Mouse (Mus musculus): ENCODE data around the gene Nin. TPM values are rescaled to one million over a fixed set of nuclear protein-coding genes. Genes with fewer than 3 reads are reported as not detected.
A peak's percentile ranks its signal among the peaks of the same experiment; 100 is the strongest.
"Not testable (repeated sequence)": the region's sequence is repeated elsewhere in the genome, so short reads cannot be mapped to it uniquely, and the experiment has no call there.

Gene Nin
- 10 to 100 TPM; 14.6 to 25.0 (median 24.6) TPM for polyA plus RNA-seq (2017; shearing (Covaris generic))

DNA sequence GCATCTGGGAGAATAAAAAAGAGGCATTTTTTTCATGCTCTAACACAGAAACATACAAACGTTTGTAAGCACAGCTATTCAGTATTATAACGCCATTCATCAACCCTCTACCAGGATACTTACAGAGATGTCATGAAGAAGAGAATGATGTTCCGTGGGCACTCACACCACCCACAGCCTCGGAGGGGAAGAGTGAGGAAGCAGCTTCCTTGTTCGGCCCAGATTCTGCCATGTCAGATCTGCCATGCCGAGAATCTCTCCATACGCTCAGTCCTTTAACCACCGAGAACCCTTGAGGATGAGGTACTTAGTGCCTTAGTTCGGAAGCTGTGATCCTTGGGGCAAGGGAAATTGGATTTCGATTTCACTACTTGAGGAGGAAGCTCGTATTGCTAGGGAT, at the start of gene Nin:
Gene Nin (minus strand): TSS at position 367 of the 400 bp plus-strand sequence.
- no peak for ATAC-seq

DNA sequence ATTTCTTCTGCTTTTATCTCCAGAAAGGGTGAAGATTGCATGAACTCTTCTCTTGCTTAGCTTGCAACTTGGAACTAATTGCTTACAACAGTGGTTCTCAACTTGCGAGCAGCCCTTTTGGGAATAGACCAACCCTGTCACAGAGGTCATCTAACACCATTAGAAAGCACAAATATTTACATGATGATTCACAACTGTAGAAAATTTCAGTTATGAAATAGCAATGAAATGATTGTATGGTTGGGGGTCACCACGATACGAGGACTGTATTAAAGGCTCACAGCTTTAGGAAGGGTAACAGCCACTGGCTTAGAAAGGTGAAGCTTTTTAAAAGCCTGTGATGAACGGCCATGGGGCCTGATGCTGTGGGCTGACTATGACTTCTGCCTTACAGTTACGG, 47.5 kb upstream of the Nin start:
- no peak for ATAC-seq

DNA sequence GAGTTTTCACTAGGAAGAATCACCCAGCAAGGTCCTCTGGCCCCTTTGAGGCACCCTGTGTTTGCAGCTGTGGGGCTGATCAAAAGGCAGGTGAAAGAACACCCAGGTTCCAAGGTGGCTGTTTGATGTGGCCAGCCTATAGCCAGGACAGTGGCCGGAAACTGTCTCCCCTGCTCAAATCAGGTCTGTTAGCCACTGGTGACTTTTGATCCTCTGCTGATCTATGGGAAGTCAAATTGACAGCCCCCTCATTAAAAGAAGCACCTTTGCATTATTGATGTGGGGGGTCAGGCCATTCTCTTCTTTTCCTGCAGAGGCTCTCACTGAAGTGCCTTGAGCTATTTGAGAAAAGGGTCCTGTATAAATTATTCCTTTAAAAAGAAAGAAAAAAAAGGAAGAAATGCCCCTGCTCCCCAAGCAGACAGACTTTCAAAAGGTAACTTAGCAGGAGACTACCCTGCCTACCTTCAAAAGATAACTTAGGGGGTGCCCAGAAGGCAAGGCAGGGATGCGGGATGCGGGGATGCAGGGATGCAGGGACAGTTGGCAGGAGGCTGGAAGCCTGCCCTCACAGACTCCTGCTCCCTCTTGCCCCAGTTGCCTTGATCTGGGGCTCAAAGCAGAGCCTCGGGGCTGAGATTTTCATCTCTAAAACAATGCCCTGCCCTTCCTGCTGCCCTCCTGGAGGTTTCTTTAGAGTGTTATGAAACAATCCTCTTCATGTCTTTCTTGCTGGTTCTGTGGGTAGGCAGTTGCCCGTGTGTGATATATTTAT, 44.0 kb upstream of the Nin start:
- ATAC-seq, result no peak

DNA sequence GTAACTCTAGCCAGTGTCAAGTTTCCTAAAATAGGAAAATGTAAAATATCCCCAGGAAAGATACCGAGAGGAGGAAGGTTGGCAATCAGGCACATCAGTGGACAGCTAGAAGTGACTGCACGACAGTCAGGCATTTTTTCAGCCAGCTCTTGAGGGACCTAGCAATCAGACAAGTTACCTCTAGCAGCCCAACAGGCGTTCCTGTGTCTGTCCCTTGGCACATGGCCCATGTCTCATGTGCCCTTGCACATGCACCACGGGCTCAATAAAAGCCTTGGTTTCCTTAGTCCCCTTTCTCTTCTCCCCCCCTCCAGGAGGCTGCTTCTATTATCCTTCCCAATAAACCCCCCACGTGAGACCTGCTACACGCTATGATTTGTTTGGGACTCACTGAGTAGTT, 42.7 kb upstream of the Nin start:
- ATAC-seq, result no peak

DNA sequence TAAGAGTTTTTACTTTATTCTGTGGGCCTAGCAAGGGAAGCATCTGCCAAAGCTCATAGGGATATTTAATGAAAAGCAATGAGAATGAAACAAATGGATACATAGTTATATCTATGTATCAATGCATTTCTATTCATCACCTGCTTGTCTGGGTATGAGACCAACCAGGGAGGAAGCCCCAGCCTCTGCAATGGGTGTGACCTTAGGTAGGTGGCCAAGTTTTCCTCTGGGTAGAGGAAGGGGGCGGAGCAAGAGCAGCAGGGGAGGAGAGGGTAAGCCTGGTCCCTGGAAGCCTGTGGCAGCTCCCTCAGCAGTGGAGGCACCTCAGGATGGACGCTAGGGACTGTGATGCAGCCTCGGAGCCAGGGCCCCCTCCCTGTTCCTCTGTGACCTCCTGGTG, 40.3 kb upstream of the Nin start, which contains the start of gene Abhd12b:
Gene Abhd12b (plus strand): TSS at position 301 of the 400 bp plus-strand sequence.
- no peak for ATAC-seq

DNA sequence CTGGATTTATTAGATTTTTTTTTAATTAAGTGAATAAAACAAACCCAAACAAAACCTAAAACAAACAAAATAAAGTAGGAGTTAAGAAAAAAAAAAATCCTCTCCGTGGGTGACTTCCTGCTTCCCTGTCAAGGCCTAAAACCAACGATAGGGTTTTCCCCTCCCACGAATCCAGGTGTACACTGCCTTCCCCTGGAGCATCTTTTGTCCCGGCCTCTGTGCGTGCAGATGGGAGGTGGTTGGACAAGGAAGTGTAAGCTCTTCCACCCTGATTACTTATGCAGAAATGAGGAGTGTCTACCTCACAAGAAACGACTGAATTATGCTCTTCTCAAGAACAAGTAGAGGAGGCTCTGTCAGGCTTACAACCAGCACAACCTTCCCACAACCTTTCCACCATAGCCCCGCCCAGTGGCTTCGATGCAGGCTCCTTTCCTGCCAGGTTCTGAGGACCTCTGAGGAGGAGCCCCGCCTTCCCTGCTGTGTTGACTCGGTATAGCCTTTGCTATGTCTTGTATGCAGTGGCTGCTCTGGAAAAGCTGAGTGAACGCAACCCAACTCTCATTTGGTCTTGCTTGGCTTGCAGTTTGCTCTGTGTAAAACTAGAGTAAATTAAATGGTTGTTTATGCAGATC, 35.2 kb upstream of the Nin start:
- peak; percentile 71 for ATAC-seq

DNA sequence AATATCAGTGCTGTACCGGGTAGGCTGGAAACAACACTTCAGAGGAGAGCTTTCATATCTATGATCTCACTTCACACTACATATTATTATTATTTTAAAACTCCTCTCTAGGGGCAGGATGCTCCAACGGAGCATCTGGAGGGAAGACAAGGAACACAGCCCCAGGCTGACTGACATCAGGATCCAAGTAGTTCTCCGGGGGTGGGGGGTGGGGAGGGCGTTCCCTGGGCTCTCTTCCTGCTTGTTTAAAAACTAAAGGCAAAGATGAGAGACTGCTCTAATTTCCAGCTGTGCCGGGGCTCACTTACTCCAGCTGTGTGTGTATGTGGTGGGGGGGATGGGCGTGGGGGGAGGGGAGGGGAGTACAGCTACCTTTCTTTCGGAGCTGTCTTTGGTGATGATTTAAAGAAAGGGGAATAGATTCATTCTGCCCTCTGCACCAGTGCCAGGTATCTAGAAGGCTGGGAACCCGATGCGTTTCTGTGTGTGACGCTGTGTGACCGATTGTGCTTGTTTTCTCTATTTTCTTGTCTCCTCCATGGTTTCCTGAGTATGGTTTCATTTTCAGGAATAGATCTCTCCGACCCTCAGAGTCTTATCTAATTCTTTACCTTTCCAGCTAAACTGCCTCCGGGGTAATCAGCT, 34.6 kb upstream of the Nin start:
- peak; percentile 9 for ATAC-seq

DNA sequence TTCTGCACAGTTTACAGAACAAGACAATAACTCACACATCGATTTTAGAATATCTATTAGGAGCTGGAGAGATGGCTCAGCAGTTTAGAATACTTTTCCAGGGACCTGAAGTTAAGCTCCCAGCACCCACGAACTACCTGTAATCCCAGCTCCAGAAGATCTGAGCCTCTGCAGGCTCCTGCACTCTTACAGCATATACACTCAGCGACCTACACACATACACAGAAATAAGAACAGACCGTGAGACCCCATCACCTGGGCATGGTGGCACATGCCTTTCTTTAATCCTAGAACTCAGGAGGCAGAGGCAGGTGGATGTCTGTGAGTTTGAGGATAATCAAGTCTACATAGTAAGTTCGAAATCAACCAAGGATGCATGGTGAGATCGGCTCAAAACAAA, 32.1 kb upstream of the Nin start:
- no peak for ATAC-seq

DNA sequence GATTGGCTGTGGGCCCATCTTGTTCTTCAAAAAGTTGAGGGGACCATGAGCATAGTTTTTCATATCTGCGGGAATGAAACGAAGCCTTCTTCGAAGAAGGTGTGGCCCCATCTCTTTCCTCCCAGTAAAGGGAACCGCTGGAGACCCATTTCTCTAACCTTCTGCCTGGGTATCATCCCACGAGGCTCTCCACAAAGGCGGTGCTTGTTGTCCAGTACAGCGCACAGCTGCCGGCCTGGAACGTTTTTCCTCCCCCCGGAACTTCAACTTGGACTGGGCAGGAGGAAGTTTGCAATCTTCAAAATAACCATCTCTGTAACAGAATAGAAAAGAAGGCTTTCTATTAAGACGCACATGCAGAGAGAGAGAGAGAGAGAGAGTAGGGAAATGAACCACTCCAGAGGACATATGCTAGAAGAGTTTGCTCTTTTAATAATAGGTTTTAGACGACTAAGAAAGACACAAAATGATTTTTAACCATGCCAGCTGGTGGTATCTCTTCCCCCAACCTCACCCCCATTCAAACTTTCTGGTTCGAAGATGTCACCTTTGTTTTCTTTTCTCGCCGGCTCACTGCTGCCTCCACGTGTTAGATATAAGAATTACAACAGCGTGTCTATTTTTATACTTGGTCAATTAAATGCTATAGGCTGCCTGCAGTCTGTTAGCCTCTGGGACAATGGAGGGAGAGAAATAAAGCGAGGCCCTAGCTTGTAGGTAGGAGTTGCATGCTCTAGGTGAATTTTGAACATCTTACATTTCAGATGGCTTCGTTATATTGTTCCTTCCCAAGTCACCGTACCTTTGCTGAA, 31.3 kb upstream of the Nin start:
- ATAC-seq, result peak; percentile 52

DNA sequence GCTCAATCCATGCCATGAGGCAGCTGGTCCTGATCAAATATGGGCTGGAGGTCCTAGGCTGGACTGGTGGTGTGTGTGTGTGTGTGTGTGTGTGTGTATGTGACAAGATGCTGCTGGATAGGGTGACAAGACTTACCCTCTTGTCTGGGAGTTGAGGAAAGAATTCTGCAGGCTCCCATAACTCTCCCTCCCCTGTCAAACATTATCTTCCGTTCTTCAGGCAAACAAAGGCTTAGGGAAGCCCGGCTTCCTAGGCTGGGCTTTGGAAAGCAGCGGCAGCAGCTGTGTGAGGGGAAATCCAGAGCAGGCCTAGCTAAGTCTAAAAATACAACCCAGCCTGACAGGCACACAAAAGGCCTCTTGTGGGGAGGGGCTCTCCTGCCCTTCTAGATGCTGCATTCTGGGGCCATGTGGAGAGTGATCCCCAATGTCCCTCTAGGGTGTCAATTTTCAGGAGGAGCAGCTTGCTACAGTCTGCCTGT, 30.6 kb upstream of the Nin start:
- ATAC-seq, result not testable (repeated sequence)

DNA sequence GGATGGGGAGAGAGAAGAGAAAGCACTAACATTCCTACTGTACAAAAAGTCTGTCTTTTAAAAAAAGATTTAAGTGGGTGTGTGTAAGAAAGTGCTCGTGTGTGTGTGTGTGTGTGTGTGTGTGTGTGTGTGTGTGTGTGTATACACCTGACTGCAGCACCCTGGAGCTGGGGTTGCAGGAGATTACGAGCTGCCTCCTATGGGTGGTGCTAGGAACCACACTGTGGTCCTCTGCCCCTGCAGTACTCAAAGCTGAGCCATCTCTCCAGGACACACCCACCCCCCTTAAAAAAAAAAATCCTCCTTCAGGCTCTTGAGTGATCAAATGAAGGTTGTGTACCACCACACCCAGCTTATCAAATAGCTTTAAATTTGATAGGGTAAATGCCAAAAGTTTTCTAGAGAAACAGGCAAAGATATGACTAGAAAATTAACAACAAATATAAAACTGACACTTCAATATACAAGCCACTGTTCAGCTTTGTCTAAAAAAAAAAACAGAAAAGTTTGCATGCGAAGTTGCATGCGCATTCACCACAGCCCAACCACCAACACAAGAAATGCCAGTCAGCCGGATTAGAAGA, 27.6 kb upstream of the Nin start:
- no peak for ATAC-seq

DNA sequence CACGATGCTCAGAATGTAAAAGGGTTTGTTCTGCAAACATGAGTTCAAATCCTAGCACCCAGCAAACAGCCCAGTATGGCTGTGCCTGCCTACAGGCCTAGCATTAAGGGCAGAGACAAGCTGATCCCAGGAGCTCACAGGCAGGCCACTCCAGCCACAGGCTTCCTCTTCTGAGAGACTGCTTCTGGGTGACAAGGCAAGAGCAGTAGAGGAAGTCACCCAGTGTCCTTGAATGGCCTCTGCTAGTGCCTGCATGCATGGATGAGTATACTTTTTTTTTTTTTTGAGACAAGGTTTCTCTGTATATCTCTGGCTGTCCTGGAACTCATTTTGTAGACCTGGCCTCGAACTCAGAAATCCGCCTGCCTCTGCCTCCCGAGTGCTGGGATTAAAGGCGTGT, 27.0 kb upstream of the Nin start:
- no peak for ATAC-seq

DNA sequence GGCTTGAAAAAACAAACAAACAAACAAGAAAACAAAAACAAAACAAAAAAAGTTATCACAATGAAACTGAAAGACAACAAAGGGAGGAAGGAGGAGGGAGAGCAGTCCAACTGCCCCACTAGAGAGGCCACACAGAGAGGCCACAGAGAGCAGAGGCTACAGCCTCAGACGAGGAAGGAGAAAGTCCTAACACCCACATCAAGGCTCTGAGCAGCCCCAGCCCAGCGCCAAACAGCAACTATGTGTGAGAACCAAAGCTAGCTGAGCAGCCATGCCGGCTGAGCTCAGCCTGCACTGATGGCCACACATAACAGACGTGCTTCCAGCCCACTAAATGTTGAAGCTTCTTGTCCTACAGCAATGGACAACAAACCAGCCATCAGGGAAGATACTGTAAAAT, 26.4 kb upstream of the Nin start:
- no peak for ATAC-seq

DNA sequence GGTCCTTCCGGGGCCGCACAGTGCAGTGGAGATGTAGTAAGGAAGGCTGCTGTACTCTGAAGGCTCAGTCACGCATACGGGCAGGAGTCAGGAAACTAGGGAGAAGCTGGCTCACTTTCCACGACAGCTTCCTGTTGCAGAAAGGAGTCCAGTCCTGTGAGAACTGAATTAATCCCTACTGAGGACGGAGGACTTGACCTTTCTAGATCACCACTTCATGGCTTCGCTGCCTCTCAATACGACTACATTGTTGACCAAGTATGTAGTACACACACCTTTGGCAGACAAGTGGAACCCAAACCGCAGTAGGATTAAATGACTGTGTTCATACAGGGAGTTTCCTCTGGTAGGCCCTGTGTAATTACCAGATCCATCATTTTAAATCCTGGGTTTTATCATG, 24.1 kb upstream of the Nin start:
- ATAC-seq, result no peak

DNA sequence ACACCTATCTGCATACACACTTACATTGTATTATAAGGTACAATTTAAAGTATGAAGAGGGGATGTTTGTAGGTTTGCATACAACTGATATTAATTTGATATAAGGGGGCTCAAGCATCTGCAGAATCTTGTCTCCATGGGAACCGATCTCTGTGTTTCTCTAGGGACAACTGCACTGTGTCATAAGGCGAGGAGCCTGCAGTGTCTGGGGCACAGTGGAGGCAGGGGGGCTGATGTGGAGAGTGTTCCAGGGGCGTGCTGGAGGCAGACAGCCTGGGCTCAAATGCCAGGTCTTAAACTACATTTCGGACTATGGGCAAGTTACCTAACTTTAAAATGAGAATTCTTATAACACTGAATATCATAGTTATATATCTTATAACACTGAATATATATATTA, 23.6 kb upstream of the Nin start:
- ATAC-seq, result no peak

DNA sequence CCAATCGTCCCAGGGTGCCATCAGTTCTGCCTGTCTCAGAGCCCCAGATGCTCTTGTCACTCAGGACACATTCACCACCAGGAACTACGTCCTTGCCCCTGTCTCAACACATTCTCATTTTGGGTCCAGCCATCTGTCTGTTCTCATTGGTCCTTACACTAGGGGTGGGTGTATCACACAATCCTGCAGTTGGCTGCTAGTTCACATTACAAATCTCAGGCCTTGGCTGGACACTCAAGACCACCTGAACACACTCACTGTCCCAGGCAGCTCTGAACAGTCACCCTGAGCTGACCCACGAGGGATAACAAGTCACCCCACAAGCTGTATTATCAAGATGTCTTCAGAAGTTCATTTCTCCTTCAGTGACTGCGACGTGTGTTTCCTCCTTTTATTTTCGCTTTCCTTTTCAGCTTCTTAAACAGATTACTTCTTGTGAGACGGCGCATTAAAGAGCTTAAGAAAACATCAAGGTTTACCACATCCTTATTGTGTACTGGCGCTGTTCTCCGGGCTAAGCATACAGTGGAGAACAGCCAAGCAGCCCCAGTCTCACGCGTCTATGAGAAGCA, 22.8 kb upstream of the Nin start:
- ATAC-seq, result peak; percentile 97

DNA sequence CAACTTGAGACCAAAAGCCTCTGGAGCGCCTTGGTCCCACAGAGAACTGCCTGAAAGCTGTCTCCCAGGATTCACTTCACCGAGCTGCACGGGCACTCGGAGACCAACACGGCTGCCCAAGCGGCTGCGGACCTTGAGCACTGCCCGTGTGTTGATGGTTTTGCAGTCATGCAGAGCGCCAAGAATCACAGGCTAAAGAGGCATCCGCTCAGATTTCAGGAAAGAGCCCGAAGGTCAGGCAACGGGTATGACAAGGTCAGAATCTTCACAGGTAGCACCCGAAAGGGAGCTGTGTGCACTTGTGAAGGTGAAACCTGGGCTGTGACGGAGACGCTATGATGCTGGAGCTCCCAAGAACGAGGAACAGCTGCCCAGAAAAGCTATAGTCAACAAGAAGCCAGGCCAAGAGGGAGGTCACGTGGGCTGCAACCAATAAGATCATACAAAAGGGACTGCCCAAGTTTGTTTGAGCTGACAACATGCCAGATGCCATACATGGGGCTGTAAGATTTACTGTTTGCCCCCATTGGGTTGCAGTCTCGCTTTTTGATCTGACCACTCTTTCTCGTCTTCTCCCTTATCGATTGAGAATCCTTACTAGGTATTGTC, 21.2 kb upstream of the Nin start:
- ATAC-seq, result no peak

DNA sequence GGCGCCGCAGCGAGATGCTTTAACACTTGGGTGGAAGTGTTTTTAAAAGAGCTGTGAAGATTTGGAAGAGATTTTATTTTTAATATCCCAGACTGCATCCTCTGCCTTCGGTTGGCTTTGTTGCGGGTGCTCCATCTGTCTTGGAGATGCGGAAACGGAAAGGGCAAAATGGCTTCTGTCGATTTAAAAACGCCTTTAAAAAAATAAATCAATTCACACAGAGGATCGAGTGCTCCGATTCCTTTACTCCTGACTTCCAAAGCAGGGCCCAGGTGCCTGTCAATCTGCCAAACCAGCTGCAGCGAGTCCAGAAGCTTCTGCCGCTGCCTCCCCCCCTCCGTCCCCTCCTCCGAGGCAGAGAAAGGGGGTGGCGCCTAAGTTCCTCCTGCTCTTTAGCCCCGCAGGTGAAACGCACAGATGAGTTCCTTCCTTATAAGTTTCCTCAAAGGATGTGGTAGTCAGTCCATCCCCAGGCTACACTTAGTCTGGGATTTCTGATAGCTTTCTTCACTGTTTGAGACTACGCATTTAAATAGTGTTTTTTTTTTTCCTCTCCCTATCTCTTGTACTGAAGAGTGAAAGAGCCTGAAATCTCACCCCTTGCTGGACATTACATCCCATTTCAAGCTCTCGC, 17.6 kb upstream of the Nin start:
- ATAC-seq, result no peak

DNA sequence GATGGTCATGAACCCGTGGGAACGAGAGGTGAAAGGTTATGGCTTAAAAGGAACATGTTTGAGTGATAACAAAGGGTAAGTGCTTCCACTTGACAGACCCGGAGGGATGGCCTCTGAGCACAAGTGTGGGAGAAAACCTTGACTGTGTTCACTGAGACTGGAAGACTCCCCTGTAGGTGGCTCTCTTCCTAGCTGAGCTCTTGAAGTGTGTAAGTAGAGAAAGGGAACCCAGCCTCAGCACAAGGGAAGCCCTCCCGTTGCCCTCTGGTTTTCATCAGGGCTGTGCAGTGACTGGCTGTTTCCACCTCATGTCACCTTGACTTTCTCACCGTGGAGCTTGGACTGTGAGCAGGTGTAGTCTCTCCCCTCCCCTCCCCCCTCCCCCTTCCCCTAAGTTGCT, 15.6 kb upstream of the Nin start:
- ATAC-seq, result peak; percentile 63

DNA sequence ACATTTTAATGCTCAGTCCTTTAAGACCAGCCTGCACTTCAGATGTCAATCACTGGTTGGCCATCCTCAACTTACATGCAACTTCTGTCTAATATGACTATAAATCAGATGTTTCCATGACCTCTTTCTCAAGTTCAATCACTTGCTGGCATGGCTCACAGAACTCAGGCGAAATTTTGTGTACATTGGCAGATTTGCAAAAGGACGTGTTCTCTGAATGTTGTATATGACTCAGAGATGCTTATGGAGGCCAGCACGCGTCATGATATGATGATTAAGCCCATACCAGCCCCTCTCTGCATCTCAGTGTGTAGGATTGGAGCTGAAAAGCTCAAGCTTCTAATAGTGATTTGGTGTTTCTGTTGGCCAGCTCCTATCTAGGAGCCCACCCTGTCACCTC, 13.1 kb upstream of the Nin start:
- ATAC-seq, result no peak

DNA sequence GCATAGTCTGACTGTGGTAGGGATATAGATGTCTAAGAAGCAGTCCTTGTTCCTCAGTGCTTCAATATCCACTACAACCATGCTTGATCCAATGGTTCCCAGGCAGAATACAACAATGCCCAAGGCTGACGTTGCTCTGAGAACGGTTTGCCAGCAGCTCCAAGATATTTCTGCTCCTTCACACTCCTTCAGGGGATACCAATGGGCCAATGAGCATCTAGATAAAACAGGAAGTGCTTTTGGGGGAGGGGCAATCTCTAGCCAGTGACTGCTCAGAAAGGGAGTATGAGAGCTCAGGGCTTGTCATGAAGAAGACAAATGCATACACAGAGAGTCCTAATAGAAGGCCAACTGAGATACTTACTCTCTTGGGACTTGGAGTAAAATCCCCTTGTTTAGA, 6.0 kb upstream of the Nin start:
- no peak for ATAC-seq

All from inflammation-experienced regulatory T-cells, adult 6 months (primary cell).